8 mouse cellular contexts compared by ENCODE assay signal in genomic region chr9:21165952-21166451, GRCm38 (mm10). TPM values are rescaled to one million over a fixed set of nuclear protein-coding genes. Genes with fewer than 3 reads are reported as not detected.
A peak's percentile ranks its signal among the peaks of the same experiment; 100 is the strongest.
DNase-seq lines count a peak whose midpoint lies in the region; ATAC-seq and TF ChIP-seq lines count a peak whose summit lies in the region.

No protein-coding gene starts in this region.

- H3K9me3 ChIP-seq in embryonic facial prominence, embryonic 14.5 days (ENCODE audit: control insufficient read depth, low read length): no peaks in the 10 kb centered on the region
- no peaks in the 10 kb centered on the region for H3K9me3 ChIP-seq in hindbrain, embryonic 13.5 days
- H3K9me3 ChIP-seq in limb, embryonic 13.5 days: no peaks in the 10 kb centered on the region

- H3K9ac ChIP-seq in embryonic facial prominence, embryonic 14.5 days (ENCODE audit: low read depth, low read length): peak overlapping the region; percentile 59
- H3K9ac ChIP-seq in hindbrain, embryonic 13.5 days: peak overlapping the region; percentile 68
- H3K9ac ChIP-seq in limb, embryonic 13.5 days: peak overlapping the region; percentile 62

- H3K36me3 ChIP-seq in C2C12 (ENCODE audit: control insufficient read depth, insufficient read depth): no peaks in the 10 kb centered on the region
- H3K36me3 ChIP-seq in embryonic facial prominence, embryonic 14.5 days (ENCODE audit: control insufficient read depth, insufficient read depth, low read length): no peaks in the 10 kb centered on the region
- no peaks in the 10 kb centered on the region for H3K36me3 ChIP-seq in hindbrain, embryonic 13.5 days
- no peaks in the 10 kb centered on the region for H3K36me3 ChIP-seq in limb, embryonic 13.5 days

- no peak overlapping the region for H3K27ac ChIP-seq in embryonic facial prominence, embryonic 14.5 days (replicated peaks; ENCODE audit: low read depth, low read length)
- H3K27ac ChIP-seq in hindbrain, embryonic 13.5 days: no peak overlapping the region
- H3K27ac ChIP-seq in limb, embryonic 13.5 days: no peak overlapping the region

- H3K79me2 ChIP-seq in C2C12 (ENCODE audit: control insufficient read depth, insufficient read depth): peaks cover 19% of the 10 kb centered on the region

- ATAC-seq in embryonic facial prominence, embryonic 14.5 days (ENCODE audit: low read depth): no peak
- ATAC-seq in hindbrain, embryonic 13.5 days (ENCODE audit: low FRiP score): no peak
- no peak for ATAC-seq in limb, embryonic 13.5 days (ENCODE audit: low FRiP score, low read depth)

- peak; percentile 97 for TF ChIP-seq CTCF in C2C12 (IDR thresholded peaks at IDR 0.05; ENCODE audit: control insufficient read depth, insufficient read depth, insufficient read length)

- peaks cover 7% of the 10 kb centered on the region for H3K79me3 ChIP-seq in C2C12 (ENCODE audit: low read depth)

- peak overlapping the region; percentile 89 for H3ac ChIP-seq in C2C12 (ENCODE audit: control insufficient read depth, insufficient read length, low read depth)

- 0% methylated on average over 15 of the region's 47 CpGs for WGBS in embryonic facial prominence, embryonic 14.5 days
- WGBS in hindbrain, embryonic 13.5 days: 1% methylated on average over 46 of the region's 47 CpGs
- WGBS in limb, embryonic 13.5 days: under 1% methylated on average over 45 of the region's 47 CpGs

- peaks cover 32% of the 10 kb centered on the region for H3K4me1 ChIP-seq in embryonic facial prominence, embryonic 14.5 days (ENCODE audit: control insufficient read depth, insufficient read depth, low read length)
- H3K4me1 ChIP-seq in hindbrain, embryonic 13.5 days (replicated peaks): peaks cover 49% of the 10 kb centered on the region
- H3K4me1 ChIP-seq in limb, embryonic 13.5 days: peaks cover 55% of the 10 kb centered on the region

- H3K4me3 ChIP-seq in C2C12 (ENCODE audit: insufficient read depth, poor library complexity, severe bottlenecking): peak overlapping the region; percentile 42
- peak overlapping the region; percentile 56 for H3K4me3 ChIP-seq in embryonic facial prominence, embryonic 14.5 days (ENCODE audit: low read depth, low read length)
- H3K4me3 ChIP-seq in hindbrain, embryonic 13.5 days: peak overlapping the region; percentile 46
- H3K4me3 ChIP-seq in limb, embryonic 13.5 days: peak overlapping the region; percentile 57

- peak overlapping the region; percentile 97 for H3K4me2 ChIP-seq in embryonic facial prominence, embryonic 14.5 days (ENCODE audit: low read depth, low read length)
- peak overlapping the region; percentile 69 for H3K4me2 ChIP-seq in hindbrain, embryonic 13.5 days
- H3K4me2 ChIP-seq in limb, embryonic 13.5 days (replicated peaks): peak overlapping the region; percentile 92

- H3K27me3 ChIP-seq in C2C12 (ENCODE audit: control insufficient read depth, insufficient read depth, insufficient read length): no peaks in the 10 kb centered on the region
- H3K27me3 ChIP-seq in embryonic facial prominence, embryonic 14.5 days (replicated peaks; ENCODE audit: control insufficient read depth, insufficient read depth, low read length): peaks cover 51% of the 10 kb centered on the region
- H3K27me3 ChIP-seq in hindbrain, embryonic 13.5 days: peaks cover 74% of the 10 kb centered on the region
- peaks cover 64% of the 10 kb centered on the region for H3K27me3 ChIP-seq in limb, embryonic 13.5 days

- DNase-seq in cerebellum, postnatal 14 days: peak; percentile 56 to 81
- DNase-seq in cerebellum, adult 9-11 months: no peak
- no peak for DNase-seq in embryonic facial prominence, embryonic 14.5 days (ENCODE audit: low spot score)
- peak; percentile 60 to 64 for DNase-seq in natural killer cell, adult 2 months (ENCODE audit: low spot score in 2 of 2)
- DNase-seq in thymus, postnatal 4 days: peak; percentile 89

TF ChIP-seq in C2C12, 6 proteins besides CTCF, POLR2A, EP300 and RAD21:
- TF ChIP-seq USF1 (IDR thresholded peaks at IDR 0.05; ENCODE audit: low read depth) (no peak), MYOG (IDR thresholded peaks at IDR 0.05; ENCODE audit: control insufficient read depth, extremely low read depth, insufficient read length) (no peak), FOSL1 (IDR thresholded peaks at IDR 0.05; ENCODE audit: insufficient read depth, low read length, poor library complexity, severe bottlenecking) (no peak), CEBPB (IDR thresholded peaks at IDR 0.05; ENCODE audit: low read depth) (no peak), MYOD1 (IDR thresholded peaks at IDR 0.05; ENCODE audit: control insufficient read depth, insufficient read length, low read depth) (no peak), MAX (IDR thresholded peaks at IDR 0.05) (no peak)

RNA-seq across cellular contexts. Expression of gene Pde4a, which starts 0.5 kb away (rescaled TPM):
- polyA plus RNA-seq in C2C12 (2012; fragmentation: generic; extraction: Trizol): 7.4 TPM
- polyA plus RNA-seq in embryonic facial prominence, embryonic 14.5 days (2014; fragmentation: Nextera tagmentation; extraction: Ambion mirVana): 6.2 and 6.9 TPM in 2 replicates
- polyA plus RNA-seq in hindbrain, embryonic 13.5 days (2015; fragmentation: Nextera tagmentation; extraction: Ambion mirVana): 17.6 and 18.8 TPM in 2 replicates
- 5.4 and 6.1 TPM in 2 replicates for polyA plus RNA-seq in limb, embryonic 13.5 days (2015; fragmentation: Nextera tagmentation; extraction: Ambion mirVana)

RNA-seq across cellular contexts. Expression of gene Cdc37, which starts 16.2 kb away (rescaled TPM):
- 342 TPM for polyA plus RNA-seq in C2C12 (2012; fragmentation: generic; extraction: Trizol)
- polyA plus RNA-seq in embryonic facial prominence, embryonic 14.5 days (2014; fragmentation: Nextera tagmentation; extraction: Ambion mirVana): 259 and 298 TPM in 2 replicates
- polyA plus RNA-seq in hindbrain, embryonic 13.5 days (2015; fragmentation: Nextera tagmentation; extraction: Ambion mirVana): 221 and 223 TPM in 2 replicates
- polyA plus RNA-seq in limb, embryonic 13.5 days (2015; fragmentation: Nextera tagmentation; extraction: Ambion mirVana): 320 and 346 TPM in 2 replicates

RNA-seq across cellular contexts. Expression of gene Tyk2, which starts 35.0 kb away (rescaled TPM):
- 8.7 TPM for polyA plus RNA-seq in C2C12 (2012; fragmentation: generic; extraction: Trizol)
- polyA plus RNA-seq in embryonic facial prominence, embryonic 14.5 days (2014; fragmentation: Nextera tagmentation; extraction: Ambion mirVana): 9.8 and 11.6 TPM in 2 replicates
- polyA plus RNA-seq in hindbrain, embryonic 13.5 days (2015; fragmentation: Nextera tagmentation; extraction: Ambion mirVana): 12.4 and 12.8 TPM in 2 replicates
- polyA plus RNA-seq in limb, embryonic 13.5 days (2015; fragmentation: Nextera tagmentation; extraction: Ambion mirVana): 13.7 and 16.5 TPM in 2 replicates

Comparison
In these comparisons a context has a peak if more than half of its experiments do, and no peak if none do; other contexts are left out.
1. DNase-seq: peak in cerebellum, postnatal 14 days (2 of 2), natural killer cell, adult 2 months (2 of 2) and thymus, postnatal 4 days (single experiment); none in cerebellum, adult 9-11 months (single experiment) and embryonic facial prominence, embryonic 14.5 days (single experiment).
2. Peak in every context shown above with its lines, with median percentiles within 50 percentile points of each other: H3K4me3 ChIP-seq, H3K4me2 ChIP-seq and H3K9ac ChIP-seq.